Mouse (Mus musculus) kidney, embryonic 16.5 days (tissue): ENCODE measurements around the gene Asprv1. TPM values are rescaled to one million over a fixed set of nuclear protein-coding genes. Genes with fewer than 3 reads are reported as not detected.

Experiments
- ATAC-seq: fragments of 200-750 bp; cut with Nextera tagmentation; 2 replicates; pipeline ENCODE4 v1.8.0; 2017; ENCODE audit warnings: moderate TSS enrichment; ENCODE audit not compliant: low FRiP score, low TSS enrichment
- H3K27ac ChIP-seq: fragments of 300-500 bp; sonication (generic); 2 replicates; pipeline ENCODE4 v1.5.1; 2014; ENCODE audit warnings: low read length
- H3K27me3 ChIP-seq: fragments of 300-500 bp; sonication (generic); 2 replicates; pipeline ENCODE4 v1.6.1; 2014; ENCODE audit warnings: low read length, control low read depth, mixed read lengths; ENCODE audit not compliant: insufficient read depth
- H3K36me3 ChIP-seq: fragments of 300-500 bp; sonication (generic); 2 replicates; pipeline ENCODE4 v1.6.1; 2014; ENCODE audit warnings: low read length, control low read depth, mixed read lengths; ENCODE audit not compliant: insufficient read depth
- H3K4me1 ChIP-seq: fragments of 300-500 bp; sonication (generic); 2 replicates; pipeline ENCODE4 v1.6.1; 2014; ENCODE audit warnings: low read length, control low read depth, mixed read lengths; ENCODE audit not compliant: insufficient read depth
- H3K4me2 ChIP-seq: fragments of 300-500 bp; sonication (generic); replicated peaks from 2 replicates; pipeline ENCODE4 v1.6.1; 2014; ENCODE audit warnings: low read depth, low read length
- H3K4me3 ChIP-seq: fragments of 300-500 bp; sonication (generic); 2 replicates; pipeline ENCODE4 v1.5.1; 2014; ENCODE audit warnings: mild to moderate bottlenecking, low read length
- H3K9ac ChIP-seq: fragments of 300-500 bp; sonication (generic); replicated peaks from 2 replicates; pipeline ENCODE4 v1.6.1; 2014; ENCODE audit warnings: low read length
- H3K9me3 ChIP-seq: fragments of 300-500 bp; sonication (generic); 2 replicates; pipeline ENCODE4 v1.6.1; 2016; ENCODE audit warnings: low read length, control low read depth
- WGBS: fragments of 180-500 bp; shearing (Covaris S2); extraction: QIAGEN DNeasy Blood & Tissue Kit; methylation state at CpG from one replicate; pipeline ENCODE4 v1.1.7; 2014; 5-methylcytosine and 5-hydroxymethylcytosine counted together
- polyA plus RNA-seq: library from polyadenylated mRNA; unstranded; fragments of >200 nt; fragmentation: Nextera tagmentation; extraction: Ambion mirVana; gene quantifications from 2 replicates; pipeline ENCODE4 v1.2.1, GENCODE M21; 2015

Gene Asprv1
- polyA plus RNA-seq, 1 experiment from 2014 or later: 0.89 TPM

DNA sequence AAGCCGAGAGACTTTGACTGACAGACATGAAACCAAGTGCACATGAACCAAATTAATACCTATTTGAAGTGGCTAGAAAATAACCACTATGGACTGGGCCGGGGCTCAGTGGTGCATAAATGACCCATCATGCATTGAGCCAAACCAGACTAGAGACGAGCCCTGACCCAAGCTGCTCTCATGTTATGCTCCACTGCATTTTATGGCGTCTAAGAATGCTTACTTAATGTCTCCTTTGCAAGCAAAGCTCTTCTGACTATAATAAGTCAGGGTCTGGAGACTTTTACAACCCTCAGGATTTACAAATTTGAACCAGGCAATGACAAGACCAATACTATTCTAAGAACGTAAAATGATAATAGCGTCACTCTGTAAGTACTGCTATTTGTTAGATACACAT lies 50.4 kb downstream of the Asprv1 start:
- Histone ChIP-seq H3K27ac (peak overlapping the region; percentile 81), H3K9ac (no peak overlapping the region), H3K27me3 (no peaks in the 10 kb centered on the region), H3K36me3 (peaks cover 59% of the 10 kb centered on the region), H3K9me3 (no peaks in the 10 kb centered on the region), H3K4me3 (no peak overlapping the region), H3K4me1 (peaks cover 31% of the 10 kb centered on the region), H3K4me2 (no peak overlapping the region)
- peak; percentile 93 for ATAC-seq
- WGBS: 28% methylated on average over 6 of the region's 6 CpGs

Other genes starting within 250 kb of the Asprv1 start
- gene Pcyox1, start 231.0 kb upstream of the Asprv1 start, polyA plus RNA-seq: 113 and 119 TPM in 2 replicates
- 187 and 221 TPM in 2 replicates for gene Tia1, start 223.9 kb upstream of the Asprv1 start, polyA plus RNA-seq
- gene Gm44790, start 201.5 kb upstream of the Asprv1 start, polyA plus RNA-seq: 0.80 TPM in 1 of 2 replicates, not detected in the other
- gene C87436, start 189.8 kb upstream of the Asprv1 start, polyA plus RNA-seq: 22.0 and 28.4 TPM in 2 replicates
- gene Pcbp1, start 101.8 kb upstream of the Asprv1 start, polyA plus RNA-seq: 195 and 234 TPM in 2 replicates
- gene Mxd1, start 41.0 kb downstream of the Asprv1 start, polyA plus RNA-seq: 11.8 and 11.9 TPM in 2 replicates
- 95.5 and 102 TPM in 2 replicates for gene Snrnp27, start 56.4 kb downstream of the Asprv1 start, polyA plus RNA-seq
- 30.0 and 30.2 TPM in 2 replicates for gene Gmcl1, start 105.2 kb downstream of the Asprv1 start, polyA plus RNA-seq
- gene Anxa4, start 165.4 kb downstream of the Asprv1 start, polyA plus RNA-seq: 50.7 and 59.2 TPM in 2 replicates
- 9.0 and 13.5 TPM in 2 replicates for gene Aak1, start 221.4 kb downstream of the Asprv1 start, polyA plus RNA-seq